Mouse (Mus musculus): ENCODE results near the gene Utp4.
A peak's percentile ranks its signal among the peaks of the same experiment; 100 is the strongest.
"Not testable (repeated sequence)": the region's sequence is repeated elsewhere in the genome, so short reads cannot be mapped to it uniquely, and the experiment has no call there.

Gene Utp4

GRCm38 (mm10) chr8:106905727-106906480, 12.5 kb downstream of the Utp4 start:
- DNase-seq (ENCODE audit: low spot score) = peak; percentile 50

- DNase-seq (ENCODE audit: low spot score) = no peak
Observed at GRCm38 (mm10) chr8:106906635-106907034, 13.2 kb downstream of the Utp4 start.

- DNase-seq (ENCODE audit: low spot score) = no peak
Observed at GRCm38 (mm10) chr8:106907450-106907849, 14.0 kb downstream of the Utp4 start.

- DNase-seq (ENCODE audit: low spot score) = no peak
Observed at GRCm38 (mm10) chr8:106908291-106908690, 14.9 kb downstream of the Utp4 start.

GRCm38 (mm10) chr8:106913631-106914030, 20.2 kb downstream of the Utp4 start:
- DNase-seq (ENCODE audit: low spot score) = no peak

- DNase-seq (ENCODE audit: low spot score) = no peak
Observed at GRCm38 (mm10) chr8:106919721-106920394, 26.4 kb downstream of the Utp4 start.

- no peak for DNase-seq (ENCODE audit: low spot score)
Observed at GRCm38 (mm10) chr8:106920395-106920741, 26.9 kb downstream of the Utp4 start.

- no peak for DNase-seq (ENCODE audit: low spot score)
Observed at GRCm38 (mm10) chr8:106924057-106924456, 30.6 kb downstream of the Utp4 start.

- DNase-seq (ENCODE audit: low spot score) = no peak
Observed at GRCm38 (mm10) chr8:106924904-106925349, 31.5 kb downstream of the Utp4 start.

- DNase-seq (ENCODE audit: low spot score) = no peak
Observed at GRCm38 (mm10) chr8:106925446-106925845, 32.0 kb downstream of the Utp4 start.

GRCm38 (mm10) chr8:106927247-106927646, 33.8 kb downstream of the Utp4 start:
- no peak for DNase-seq (ENCODE audit: low spot score)

GRCm38 (mm10) chr8:106928182-106928581, 34.7 kb downstream of the Utp4 start:
- not testable (repeated sequence) for DNase-seq (ENCODE audit: low spot score)

- DNase-seq (ENCODE audit: low spot score) = peak; percentile 70
Observed at GRCm38 (mm10) chr8:106929155-106929913, 35.9 kb downstream of the Utp4 start.

- DNase-seq (ENCODE audit: low spot score) = no peak
Observed at GRCm38 (mm10) chr8:106929921-106930320, 36.5 kb downstream of the Utp4 start.

GRCm38 (mm10) chr8:106932376-106933065, 39.1 kb downstream of the Utp4 start:
- no peak for DNase-seq (ENCODE audit: low spot score)

GRCm38 (mm10) chr8:106933506-106934143, 40.2 kb downstream of the Utp4 start:
- DNase-seq (ENCODE audit: low spot score) = no peak

- no peak for DNase-seq (ENCODE audit: low spot score)
Observed at GRCm38 (mm10) chr8:106934226-106934977, 41.0 kb downstream of the Utp4 start.

GRCm38 (mm10) chr8:106935324-106935869, 42.0 kb downstream of the Utp4 start, which contains the start of gene Sntb2:
Gene Sntb2 (plus strand): TSS chr8:106935750.
- DNase-seq (ENCODE audit: low spot score) = peak; percentile 86

- peak; percentile 35 for DNase-seq (ENCODE audit: low spot score)
Observed at GRCm38 (mm10) chr8:106935899-106936477, 42.6 kb downstream of the Utp4 start.

GRCm38 (mm10) chr8:106936478-106937051, 43.1 kb downstream of the Utp4 start:
- no peak for DNase-seq (ENCODE audit: low spot score)

All from ovary, adult 18-20 months (tissue).